Mouse (Mus musculus) megakaryocyte, embryonic 14.5 days (primary cell): ENCODE results near the gene Actr3. TPM values are rescaled to one million over a fixed set of nuclear protein-coding genes. Genes with fewer than 3 reads are reported as not detected.
A peak's percentile ranks its signal among the peaks of the same experiment; 100 is the strongest.

Source experiments
- H3K27me3 ChIP-seq: replicated peaks from 2 replicates; pipeline ENCODE3; 2012; ENCODE audit warnings: inconsistent platforms
- H3K36me3 ChIP-seq: replicated peaks from 2 replicates; pipeline ENCODE3; 2012; ENCODE audit warnings: low read length, inconsistent platforms, mixed read lengths
- H3K4me1 ChIP-seq: 2 replicates; pipeline ENCODE4 v1.6.1; 2012; ENCODE audit warnings: inconsistent platforms
- H3K4me3 ChIP-seq: replicated peaks from 2 replicates; pipeline ENCODE3; 2012; ENCODE audit warnings: moderate library complexity, mild to moderate bottlenecking, inconsistent platforms
- H3K9me3 ChIP-seq: 2 replicates; pipeline ENCODE4 v1.6.1; 2012; ENCODE audit warnings: inconsistent platforms
- FLI1 ChIP-seq: IDR thresholded peaks from 2 replicates; pipeline ENCODE4 v1.6.1; 2012; ENCODE audit warnings: low read length, inconsistent platforms, mixed read lengths
- GATA1 ChIP-seq: IDR thresholded peaks from 3 replicates; pipeline ENCODE4 v1.6.1; 2012; ENCODE audit warnings: mixed read lengths, low read length, inconsistent platforms, borderline replicate concordance
- polyA plus RNA-seq: library from polyadenylated mRNA; stranded (reverse); fragments of >175 nt; gene quantifications from 2 replicates; pipeline ENCODE4 v1.2.3, GENCODE M21; 2012; ENCODE audit warnings: low replicate concordance; ENCODE audit not compliant: insufficient read depth

The Actr3 gene
- polyA plus RNA-seq, 1 experiment, result 218 TPM

DNA sequence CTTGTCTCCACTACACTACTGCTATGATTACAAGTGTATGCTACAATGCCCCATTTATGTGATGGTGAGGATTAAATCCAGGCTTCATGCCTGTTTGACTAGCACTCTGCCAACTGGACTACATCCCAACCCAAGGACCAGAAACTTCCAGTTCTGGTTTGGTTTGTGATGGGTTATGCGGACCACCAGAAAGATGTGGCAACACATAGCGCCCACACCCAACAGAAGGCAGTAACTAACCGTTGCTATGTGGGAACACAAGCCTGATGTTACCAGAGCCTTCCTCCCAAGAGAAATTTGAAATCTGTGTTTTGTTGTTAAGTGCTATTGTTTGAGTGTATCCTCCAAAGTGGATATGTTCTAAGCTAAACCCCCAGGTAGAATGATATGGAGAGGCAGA lies 4.0 kb upstream of the Actr3 start:
- Histone ChIP-seq H3K27me3 (no peaks in the 10 kb centered on the region), H3K4me1 (peaks cover 66% of the 10 kb centered on the region), H3K9me3 (no peaks in the 10 kb centered on the region), H3K4me3 (no peak overlapping the region), H3K36me3 (no peaks in the 10 kb centered on the region)
- TF ChIP-seq GATA1, result no peak
- TF ChIP-seq FLI1, result no peak

- TF ChIP-seq FLI1 (no peak), GATA1 (no peak)
- H3K27me3 ChIP-seq, result no peaks in the 10 kb centered on the region
- H3K9me3 ChIP-seq, result no peaks in the 10 kb centered on the region
- H3K36me3 ChIP-seq, result no peaks in the 10 kb centered on the region
- H3K4me1 ChIP-seq, result peaks cover 60% of the 10 kb centered on the region
- H3K4me3 ChIP-seq, result peak overlapping the region; percentile 34
Observed at GRCm38 (mm10) chr1:125438826-125439225, 3.3 kb upstream of the Actr3 start.

DNA sequence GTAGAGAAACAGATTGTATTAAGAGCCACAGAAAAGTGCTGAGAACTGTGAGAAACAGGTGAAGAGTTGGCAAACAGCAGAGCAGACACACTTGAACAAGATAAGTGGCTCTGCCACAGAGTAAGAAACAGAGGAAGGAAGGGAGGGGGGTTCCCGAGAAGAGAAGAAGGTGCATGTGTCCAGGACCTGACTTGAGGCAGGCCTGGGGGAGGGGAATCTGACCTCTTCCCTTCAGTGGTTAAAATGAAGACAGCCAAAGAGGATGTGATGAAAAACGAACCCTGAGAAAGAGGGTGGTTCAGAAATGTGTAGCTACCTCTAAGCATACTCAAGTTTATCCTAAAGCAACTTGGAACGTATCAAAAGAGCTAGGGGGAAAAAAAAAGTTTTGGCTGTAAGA lies 2.4 kb upstream of the Actr3 start:
- no peak for TF ChIP-seq FLI1
- no peak for TF ChIP-seq GATA1
- H3K36me3 ChIP-seq, result no peaks in the 10 kb centered on the region
- H3K4me3 ChIP-seq, result peak overlapping the region; percentile 46
- H3K9me3 ChIP-seq, result no peaks in the 10 kb centered on the region
- no peaks in the 10 kb centered on the region for H3K27me3 ChIP-seq
- peaks cover 62% of the 10 kb centered on the region for H3K4me1 ChIP-seq

DNA sequence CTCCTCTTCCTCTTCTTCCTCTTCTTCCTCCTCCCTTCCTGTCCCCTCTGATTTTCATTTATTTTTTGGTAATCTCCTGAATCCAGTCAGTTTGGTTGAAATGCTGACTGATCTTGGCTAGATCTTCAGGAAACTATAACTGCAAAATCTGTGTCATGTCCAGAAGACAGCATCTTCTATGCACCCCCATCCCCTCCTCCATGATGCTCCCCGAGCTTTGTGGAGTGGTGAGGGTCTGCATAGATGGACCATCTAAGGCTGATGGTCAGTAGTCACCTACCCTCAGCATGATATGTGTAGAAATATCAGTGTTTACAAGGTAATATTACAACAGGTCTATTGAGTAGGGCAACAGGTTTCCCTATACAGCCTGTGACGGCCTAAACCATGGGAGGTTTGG lies 1.6 kb upstream of the Actr3 start:
- Histone ChIP-seq H3K9me3 (no peaks in the 10 kb centered on the region), H3K27me3 (no peaks in the 10 kb centered on the region), H3K4me3 (peak overlapping the region; percentile 74), H3K36me3 (peaks cover 2% of the 10 kb centered on the region), H3K4me1 (peaks cover 62% of the 10 kb centered on the region)
- TF ChIP-seq GATA1 (no peak), FLI1 (no peak)

- peak overlapping the region; percentile 95 for H3K4me3 ChIP-seq
- no peaks in the 10 kb centered on the region for H3K9me3 ChIP-seq
- H3K27me3 ChIP-seq, result no peaks in the 10 kb centered on the region
- peaks cover 64% of the 10 kb centered on the region for H3K4me1 ChIP-seq
- no peak for TF ChIP-seq GATA1
- H3K36me3 ChIP-seq, result peaks cover 16% of the 10 kb centered on the region
Observed at GRCm38 (mm10) chr1:125435018-125435368, 534 bp downstream of the Actr3 start.

DNA sequence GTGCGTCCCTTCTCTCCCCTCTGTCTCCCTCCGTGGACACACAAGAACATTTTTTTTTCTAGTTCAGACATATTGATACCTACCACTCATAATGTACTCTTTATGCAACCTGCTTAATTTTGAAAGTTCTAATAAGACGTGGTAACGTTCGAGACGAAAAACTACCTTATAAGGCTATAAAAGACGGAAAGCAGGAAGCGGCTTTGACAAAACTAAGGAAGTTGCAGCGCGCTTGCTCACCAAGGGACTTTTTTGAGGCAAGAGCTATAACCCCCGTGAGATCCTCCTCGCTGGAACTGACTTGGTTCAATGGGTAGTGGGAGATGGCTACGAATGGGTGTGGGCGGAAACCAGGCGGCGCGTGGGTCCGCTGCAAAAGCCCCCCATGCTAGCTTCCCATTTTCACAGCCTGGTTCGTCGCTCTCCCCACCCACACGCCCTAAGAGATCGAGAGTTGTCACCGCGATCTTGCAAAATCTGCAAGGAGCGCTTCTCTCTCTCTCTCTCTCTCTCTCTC lies 984 bp downstream of the Actr3 start:
- Histone ChIP-seq H3K36me3 (peaks cover 20% of the 10 kb centered on the region), H3K9me3 (no peaks in the 10 kb centered on the region), H3K4me1 (peaks cover 67% of the 10 kb centered on the region), H3K4me3 (peak overlapping the region; percentile 95), H3K27me3 (no peaks in the 10 kb centered on the region)
- TF ChIP-seq FLI1 (no peak), GATA1 (no peak)

- TF ChIP-seq FLI1 (no peak), GATA1 (no peak)
- Histone ChIP-seq H3K4me3 (peak overlapping the region; percentile 71), H3K9me3 (no peaks in the 10 kb centered on the region), H3K4me1 (peaks cover 61% of the 10 kb centered on the region), H3K27me3 (no peaks in the 10 kb centered on the region), H3K36me3 (peaks cover 38% of the 10 kb centered on the region)
Observed at GRCm38 (mm10) chr1:125431286-125431685, 4.2 kb downstream of the Actr3 start.

DNA sequence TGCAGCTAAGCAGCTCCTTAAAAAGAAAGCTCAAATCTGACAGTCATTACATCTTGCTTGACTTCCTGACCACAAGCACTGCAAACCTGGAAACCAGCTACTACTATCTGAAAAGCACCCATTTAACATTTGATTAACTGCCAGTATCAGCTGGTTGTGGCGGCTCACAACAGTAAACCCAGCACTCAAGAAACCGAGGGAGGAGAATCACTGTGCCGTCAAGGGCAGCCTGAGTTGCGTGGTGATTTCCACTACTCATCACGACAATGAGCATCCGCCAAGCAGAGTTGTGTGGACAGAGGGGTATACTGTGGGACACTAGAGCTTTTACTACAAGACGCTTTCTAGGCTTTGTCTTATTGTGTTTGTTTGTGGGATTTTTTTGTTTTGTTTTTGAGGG lies 4.8 kb downstream of the Actr3 start:
- peak overlapping the region; percentile 80 for H3K4me3 ChIP-seq
- H3K9me3 ChIP-seq, result no peaks in the 10 kb centered on the region
- H3K27me3 ChIP-seq, result no peaks in the 10 kb centered on the region
- TF ChIP-seq FLI1, result no peak
- TF ChIP-seq GATA1, result no peak
- peaks cover 62% of the 10 kb centered on the region for H3K4me1 ChIP-seq
- H3K36me3 ChIP-seq, result peaks cover 40% of the 10 kb centered on the region

DNA sequence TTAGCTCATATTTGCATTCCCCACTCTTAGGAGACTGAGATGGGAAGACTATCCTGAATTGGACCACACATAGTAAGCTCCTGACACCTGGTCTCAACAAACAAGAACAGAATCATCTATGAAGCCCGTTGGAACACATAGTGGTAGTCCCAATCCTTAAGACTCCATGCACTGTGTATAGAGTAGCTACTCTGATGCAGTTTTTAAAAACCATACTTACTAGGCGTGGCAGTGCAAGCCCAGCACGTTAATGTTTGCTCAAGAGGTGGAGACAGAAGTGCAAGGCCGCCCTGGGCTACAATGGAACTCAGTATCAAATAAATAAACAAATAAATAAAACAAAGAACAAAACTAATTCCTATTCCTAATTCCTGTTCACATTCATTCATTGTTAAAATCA lies 5.5 kb downstream of the Actr3 start:
- H3K4me1 ChIP-seq, result peaks cover 69% of the 10 kb centered on the region
- no peak for TF ChIP-seq FLI1
- TF ChIP-seq GATA1, result no peak
- no peaks in the 10 kb centered on the region for H3K9me3 ChIP-seq
- H3K4me3 ChIP-seq, result peak overlapping the region; percentile 51
- H3K27me3 ChIP-seq, result no peaks in the 10 kb centered on the region
- H3K36me3 ChIP-seq, result peaks cover 46% of the 10 kb centered on the region

DNA sequence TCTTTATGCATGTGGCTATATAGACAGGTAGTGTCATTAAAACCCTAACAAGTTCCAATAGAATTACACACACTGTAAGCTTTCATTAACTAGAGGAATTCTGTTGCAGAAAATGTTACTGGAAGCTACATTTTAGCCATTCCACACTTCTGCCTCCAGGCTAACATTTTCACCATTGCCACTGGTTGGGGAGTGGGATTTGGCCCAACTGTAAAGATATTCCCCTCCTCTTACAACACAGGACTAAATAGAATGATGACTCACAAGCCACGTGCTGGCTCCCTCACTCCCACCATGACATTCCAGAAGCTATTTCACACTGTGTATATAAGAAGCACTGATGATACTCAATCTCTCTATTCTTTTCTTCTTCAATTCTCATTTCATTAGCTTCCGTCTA lies 7.2 kb downstream of the Actr3 start:
- Histone ChIP-seq H3K9me3 (no peaks in the 10 kb centered on the region), H3K4me1 (peaks cover 82% of the 10 kb centered on the region), H3K36me3 (peaks cover 55% of the 10 kb centered on the region), H3K4me3 (peak overlapping the region; percentile 42), H3K27me3 (no peaks in the 10 kb centered on the region)
- TF ChIP-seq GATA1 (no peak), FLI1 (no peak)
